Mouse (Mus musculus) testis, adult 2 months (tissue): Measurements from ENCODE around the gene Dnah2. TPM values are rescaled to one million over a fixed set of nuclear protein-coding genes. Genes with fewer than 3 reads are reported as not detected.

Experiments used
- H3K27ac ChIP-seq: fragments of 200-500 bp; 2 replicates; pipeline ENCODE4 v1.5.1; 2012; ENCODE audit warnings: low read depth, low read length; ENCODE audit not compliant: control insufficient read depth, insufficient read depth
- H3K27me3 ChIP-seq: fragments of 200-500 bp; 2 replicates; pipeline ENCODE4 v1.6.1; 2012; ENCODE audit warnings: mild to moderate bottlenecking, low read length, moderate library complexity; ENCODE audit not compliant: control insufficient read depth, insufficient read depth
- H3K36me3 ChIP-seq: fragments of 200-500 bp; 2 replicates; pipeline ENCODE4 v1.6.1; 2012; ENCODE audit warnings: mild to moderate bottlenecking, low read length; ENCODE audit not compliant: control insufficient read depth, insufficient read depth
- H3K4me1 ChIP-seq: fragments of 200-500 bp; 2 replicates; pipeline ENCODE4 v1.6.1; 2012; ENCODE audit warnings: low read length; ENCODE audit not compliant: control insufficient read depth, insufficient read depth
- H3K4me3 ChIP-seq: fragments of 200-500 bp; 2 replicates; pipeline ENCODE4 v1.5.1; 2012; ENCODE audit warnings: low read depth, mild to moderate bottlenecking, low read length, moderate library complexity, mixed read lengths; ENCODE audit not compliant: control insufficient read depth
- CTCF ChIP-seq: fragments of 200-500 bp; IDR thresholded peaks from 2 replicates; pipeline ENCODE4 v1.5.1; 2012; ENCODE audit warnings: low read depth, mild to moderate bottlenecking, inconsistent platforms, low read length, moderate library complexity; ENCODE audit not compliant: control insufficient read depth, insufficient read depth, insufficient replicate concordance
- POLR2A ChIP-seq: fragments of 200-500 bp; IDR thresholded peaks from 2 replicates; pipeline ENCODE4 v1.6.1; 2012; ENCODE audit warnings: low read depth, mild to moderate bottlenecking, inconsistent platforms, low read length, moderate library complexity; ENCODE audit not compliant: control insufficient read depth
- polyA plus RNA-seq: library from polyadenylated mRNA; depleted of rRNA; stranded (reverse); fragments of >200 nt; gene quantifications from 2 replicates; pipeline ENCODE4 v1.2.3, GENCODE M21; 2012; rRNA removed

The Dnah2 gene
- polyA plus RNA-seq, 1 experiment: 39.3 TPM

- Histone ChIP-seq H3K36me3 (no peaks in the 10 kb centered on the region; the same call in 1 of the 2 replicates), H3K4me1 (peaks cover 19% of the 10 kb centered on the region), H3K27ac (no peak overlapping the region), H3K27me3 (no peaks in the 10 kb centered on the region), H3K4me3 (no peak overlapping the region)
- TF ChIP-seq CTCF (no peak), POLR2A (no peak)
Measured at GRCm38 (mm10) chr11:69370817-69371215, 178.1 kb downstream of the Dnah2 start.

Other genes with a start within 250 kb of the Dnah2 start
- gene Cntrob, start 225.3 kb downstream of the Dnah2 start, polyA plus RNA-seq: 20.6 and 21.6 TPM in 2 replicates
- gene Trappc1, start 225.1 kb downstream of the Dnah2 start, polyA plus RNA-seq: 17.9 and 25.5 TPM in 2 replicates
- gene Kcnab3, start 222.9 kb downstream of the Dnah2 start, polyA plus RNA-seq: 12.1 and 12.2 TPM in 2 replicates
- gene Rnf227, start 208.6 kb downstream of the Dnah2 start, polyA plus RNA-seq: 4.4 and 5.7 TPM in 2 replicates
- gene Chd3, start 179.7 kb downstream of the Dnah2 start, polyA plus RNA-seq: 49.4 and 52.5 TPM in 2 replicates
- gene Naa38, start 153.6 kb downstream of the Dnah2 start, polyA plus RNA-seq: 325 and 343 TPM in 2 replicates
- gene Cyb5d1, start 153.5 kb downstream of the Dnah2 start, polyA plus RNA-seq: 35.3 and 42.5 TPM in 2 replicates
- gene Tmem88, start 150.9 kb downstream of the Dnah2 start, polyA plus RNA-seq: 2.0 and 2.4 TPM in 2 replicates
- gene Kdm6b, start 135.4 kb downstream of the Dnah2 start, polyA plus RNA-seq: 8.0 and 8.6 TPM in 2 replicates
- gene Efnb3, start 11.1 kb upstream of the Dnah2 start, polyA plus RNA-seq: 2.7 and 3.3 TPM in 2 replicates
- 9.5 and 9.7 TPM in 2 replicates for gene Wrap53, start 31.1 kb upstream of the Dnah2 start, polyA plus RNA-seq
- gene Trp53, start 31.2 kb upstream of the Dnah2 start, polyA plus RNA-seq: 22.1 TPM in 2 replicates
- gene Atp1b2, start 56.8 kb upstream of the Dnah2 start, polyA plus RNA-seq: 27.9 and 40.5 TPM in 2 replicates
- gene Shbg, start 68.8 kb upstream of the Dnah2 start, polyA plus RNA-seq: 11.9 and 16.4 TPM in 2 replicates
- gene Sat2, start 72.9 kb upstream of the Dnah2 start, polyA plus RNA-seq: 7.0 and 9.4 TPM in 2 replicates
- gene Fxr2, start 83.9 kb upstream of the Dnah2 start, polyA plus RNA-seq: 63.3 and 69.1 TPM in 2 replicates
- gene Sox15, start 106.2 kb upstream of the Dnah2 start, polyA plus RNA-seq: 0.25 and 0.38 TPM in 2 replicates
- 41.9 and 42.5 TPM in 2 replicates for gene Mpdu1, start 113.5 kb upstream of the Dnah2 start, polyA plus RNA-seq
- gene Cd68, start 117.0 kb upstream of the Dnah2 start, polyA plus RNA-seq: 3.9 and 4.4 TPM in 2 replicates
- 166 and 210 TPM in 2 replicates for gene Eif4a1, start 123.3 kb upstream of the Dnah2 start, polyA plus RNA-seq
- gene Senp3, start 133.0 kb upstream of the Dnah2 start, polyA plus RNA-seq: 54.7 and 67.6 TPM in 2 replicates
- 4.2 and 5.6 TPM in 2 replicates for gene Tnfsf13, start 136.7 kb upstream of the Dnah2 start, polyA plus RNA-seq
- 2.9 and 3.3 TPM in 2 replicates for gene Tnfsf12, start 146.7 kb upstream of the Dnah2 start, polyA plus RNA-seq
- gene Tnfsfm13, start 147.0 kb upstream of the Dnah2 start, polyA plus RNA-seq: 1.3 and 1.9 TPM in 2 replicates
- gene Polr2a, start 209.5 kb upstream of the Dnah2 start, polyA plus RNA-seq: 54.7 and 75.8 TPM in 2 replicates
- gene Slc35g3, start 212.9 kb upstream of the Dnah2 start, polyA plus RNA-seq: 210 and 236 TPM in 2 replicates
- 5.1 and 6.0 TPM in 2 replicates for gene Zbtb4, start 216.8 kb upstream of the Dnah2 start, polyA plus RNA-seq
- gene Chrnb1, start 246.8 kb upstream of the Dnah2 start, polyA plus RNA-seq: 0.79 and 1.2 TPM in 2 replicates